Mouse (Mus musculus): Measurements from ENCODE around the gene Mtfr2. TPM values are rescaled to one million over a fixed set of nuclear protein-coding genes. Genes with fewer than 3 reads are reported as not detected.

Mtfr2 gene
- polyA plus RNA-seq, 1 experiment from 2014 or later = 1.9 TPM

- Histone ChIP-seq H3K27me3 (no peaks in the 10 kb centered on the region), H3K9me3 (no peaks in the 10 kb centered on the region), H3K27ac (no peak overlapping the region), H3K9ac (no peak overlapping the region), H3K36me3 (peaks cover 60% of the 10 kb centered on the region), H3K4me1 (no peaks in the 10 kb centered on the region), H3K4me2 (replicated peaks) (no peak overlapping the region), H3K4me3 (no peak overlapping the region)
- no peak for ATAC-seq (ENCODE audit: low FRiP score, low read depth)
Observed at GRCm38 (mm10) chr10:20326226-20326625, 21.3 kb upstream of the Mtfr2 start.

- H3K27ac ChIP-seq = no peak overlapping the region
- H3K27me3 ChIP-seq = no peaks in the 10 kb centered on the region
- ATAC-seq (ENCODE audit: low FRiP score, low read depth) = no peak
- no peak overlapping the region for H3K9ac ChIP-seq
- H3K36me3 ChIP-seq = peaks cover 66% of the 10 kb centered on the region
- H3K9me3 ChIP-seq = no peaks in the 10 kb centered on the region
- no peaks in the 10 kb centered on the region for H3K4me1 ChIP-seq
- H3K4me2 ChIP-seq (replicated peaks) = no peak overlapping the region
- WGBS = 90% methylated on average over 2 of the region's 2 CpGs
- no peak overlapping the region for H3K4me3 ChIP-seq
Observed at GRCm38 (mm10) chr10:20331262-20331661, 16.3 kb upstream of the Mtfr2 start.

DNA sequence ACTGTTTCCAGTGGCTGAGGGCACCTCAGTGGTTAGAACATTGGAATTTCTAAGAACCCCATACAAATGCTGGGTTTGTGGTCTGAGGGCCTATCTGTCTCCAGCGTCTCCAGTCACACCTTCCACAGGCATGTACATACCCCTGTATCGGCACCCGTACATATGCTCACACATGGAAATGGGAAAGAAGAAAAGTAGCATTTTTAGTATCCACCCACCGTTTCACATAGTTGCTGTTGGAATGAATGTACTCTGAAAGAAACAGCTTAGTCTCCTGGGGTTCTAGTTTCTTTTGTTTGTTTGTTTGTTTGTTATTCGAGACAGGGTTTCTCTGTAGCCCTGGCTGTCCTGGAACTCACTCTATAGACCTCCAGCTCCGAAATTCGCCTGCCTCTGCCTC is 9.7 kb upstream of the Mtfr2 start:
- Histone ChIP-seq H3K9me3 (no peaks in the 10 kb centered on the region), H3K4me3 (no peak overlapping the region), H3K9ac (no peak overlapping the region), H3K4me1 (no peaks in the 10 kb centered on the region), H3K36me3 (peaks cover 69% of the 10 kb centered on the region), H3K27me3 (no peaks in the 10 kb centered on the region), H3K4me2 (replicated peaks) (no peak overlapping the region), H3K27ac (no peak overlapping the region)
- no peak for ATAC-seq (ENCODE audit: low FRiP score, low read depth)
- WGBS = 93% methylated on average over 7 of the region's 7 CpGs

DNA sequence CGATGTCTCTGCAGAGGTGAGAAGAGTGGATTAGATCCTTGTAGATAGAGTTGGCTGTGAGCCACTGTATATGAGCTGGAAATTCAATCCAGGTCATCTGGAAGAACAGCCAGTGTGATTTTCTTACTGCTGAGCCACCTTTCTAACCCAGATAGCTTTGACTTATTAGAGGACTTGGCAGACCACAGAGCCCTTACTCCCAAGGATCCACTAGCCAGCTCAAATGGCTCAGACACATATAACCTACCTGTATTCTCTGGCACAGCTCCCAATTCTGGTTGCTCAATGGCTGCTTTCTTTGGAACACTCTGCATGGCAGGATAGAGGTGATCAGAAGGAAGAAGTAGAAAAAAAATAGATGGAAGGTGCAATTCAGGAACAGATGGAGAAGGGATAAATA is 1.8 kb upstream of the Mtfr2 start:
- no peak overlapping the region for H3K9ac ChIP-seq
- H3K4me3 ChIP-seq = no peak overlapping the region
- no peak for ATAC-seq (ENCODE audit: low FRiP score, low read depth)
- peaks cover 8% of the 10 kb centered on the region; the same call in 1 of the 2 replicates for H3K4me1 ChIP-seq
- H3K27ac ChIP-seq = no peak overlapping the region
- H3K27me3 ChIP-seq = no peaks in the 10 kb centered on the region
- 80% methylated on average over 1 of the region's 1 CpGs for WGBS
- H3K4me2 ChIP-seq (replicated peaks) = no peak overlapping the region
- H3K9me3 ChIP-seq = no peaks in the 10 kb centered on the region
- H3K36me3 ChIP-seq = peaks cover 38% of the 10 kb centered on the region

DNA sequence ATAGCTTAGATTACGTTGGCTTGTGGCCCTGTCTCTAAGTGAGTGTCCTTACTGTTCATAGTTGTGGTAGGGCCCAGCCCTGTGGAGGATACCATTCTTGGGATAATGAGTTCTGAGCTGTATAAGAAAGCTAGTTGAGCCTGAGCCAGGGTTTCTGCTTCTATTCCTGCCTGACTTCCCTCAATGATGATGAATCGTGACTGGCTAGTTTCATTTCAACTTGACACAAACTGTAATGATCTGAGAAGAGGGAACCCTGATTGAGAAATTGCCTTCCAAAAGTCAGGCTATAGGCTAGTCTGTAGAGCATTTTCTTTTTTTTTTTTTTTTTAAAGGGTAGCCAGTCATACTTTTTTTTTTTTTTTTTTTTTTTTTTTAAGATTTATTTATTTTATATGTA is 1.3 kb downstream of the Mtfr2 start:
- H3K4me1 ChIP-seq = peaks cover 8% of the 10 kb centered on the region; the same call in 1 of the 2 replicates
- peaks cover 16% of the 10 kb centered on the region for H3K36me3 ChIP-seq
- no peaks in the 10 kb centered on the region for H3K27me3 ChIP-seq
- H3K4me2 ChIP-seq (replicated peaks) = no peak overlapping the region
- no peaks in the 10 kb centered on the region for H3K9me3 ChIP-seq
- WGBS = 91% methylated on average over 2 of the region's 2 CpGs
- no peak overlapping the region; the same call in 1 of the 2 replicates for H3K4me3 ChIP-seq
- H3K9ac ChIP-seq = no peak overlapping the region
- ATAC-seq (ENCODE audit: low FRiP score, low read depth) = no peak
- no peak overlapping the region for H3K27ac ChIP-seq

DNA sequence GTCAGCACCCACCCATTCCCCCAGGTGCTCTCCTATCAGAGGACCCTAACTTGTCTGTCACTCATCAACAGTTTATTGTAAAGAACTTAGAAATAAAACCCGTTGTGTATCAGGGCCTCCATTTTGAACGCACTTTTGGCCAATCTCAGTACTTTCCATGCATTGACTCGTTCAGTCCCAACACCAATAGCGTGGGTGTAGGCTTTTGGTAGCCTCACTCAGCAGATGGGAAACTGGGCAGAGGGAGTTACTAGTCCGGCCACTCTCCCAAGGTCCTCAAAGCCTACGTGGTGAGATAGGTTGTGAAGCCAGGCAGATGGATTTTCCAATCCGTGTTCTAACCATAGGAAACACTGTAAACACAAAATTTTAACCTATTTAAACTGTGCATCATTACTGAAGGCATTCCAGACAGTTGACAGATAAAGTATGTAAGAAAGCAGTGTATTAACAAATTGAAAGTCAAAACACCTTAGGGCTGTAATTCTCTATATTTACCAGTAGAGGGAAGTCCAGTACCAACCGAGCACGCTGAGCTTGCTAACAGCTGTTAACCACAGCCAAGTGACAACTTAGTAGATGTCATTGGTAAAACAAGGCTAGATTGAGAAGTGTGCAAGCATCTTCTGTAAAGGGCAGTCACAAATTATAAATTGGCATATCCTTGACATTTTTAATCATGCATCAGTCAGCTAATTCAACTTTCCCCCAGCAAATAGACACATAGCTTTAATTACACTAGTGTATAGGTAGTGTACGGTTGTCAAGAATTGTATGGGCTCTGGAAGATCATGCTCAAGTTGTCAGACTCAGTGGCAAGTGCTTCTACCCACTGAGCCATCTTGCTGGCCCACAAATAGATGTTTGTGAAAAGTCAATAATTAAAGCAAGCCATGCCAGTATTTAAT is 14.2 kb downstream of the Mtfr2 start:
- Histone ChIP-seq H3K4me1 (no peaks in the 10 kb centered on the region), H3K4me3 (no peak overlapping the region), H3K36me3 (peaks cover 20% of the 10 kb centered on the region), H3K27ac (no peak overlapping the region), H3K4me2 (replicated peaks) (no peak overlapping the region), H3K9me3 (no peaks in the 10 kb centered on the region), H3K9ac (no peak overlapping the region), H3K27me3 (no peaks in the 10 kb centered on the region)
- ATAC-seq (ENCODE audit: low FRiP score, low read depth) = no peak; the same call in 1 of the 2 replicates
- 62% methylated on average over 10 of the region's 10 CpGs for WGBS

GRCm38 (mm10) chr10:20362450-20363118 is 15.0 kb downstream of the Mtfr2 start:
- Histone ChIP-seq H3K27ac (no peak overlapping the region), H3K9me3 (peaks cover 1% of the 10 kb centered on the region; the same call in 1 of the 2 replicates), H3K9ac (no peak overlapping the region), H3K4me3 (no peak overlapping the region), H3K36me3 (peaks cover 16% of the 10 kb centered on the region), H3K27me3 (no peaks in the 10 kb centered on the region), H3K4me2 (replicated peaks) (no peak overlapping the region), H3K4me1 (no peaks in the 10 kb centered on the region)
- 70% methylated on average over 4 of the region's 4 CpGs for WGBS
- no peak for ATAC-seq (ENCODE audit: low FRiP score, low read depth)

GRCm38 (mm10) chr10:20372046-20372445 is 24.5 kb downstream of the Mtfr2 start:
- Histone ChIP-seq H3K9me3 (peaks cover 7% of the 10 kb centered on the region; the same call in 1 of the 2 replicates), H3K27ac (no peak overlapping the region), H3K9ac (no peak overlapping the region), H3K27me3 (no peaks in the 10 kb centered on the region), H3K4me2 (replicated peaks) (no peak overlapping the region), H3K36me3 (no peaks in the 10 kb centered on the region), H3K4me3 (no peak overlapping the region), H3K4me1 (no peaks in the 10 kb centered on the region)
- ATAC-seq (ENCODE audit: low FRiP score, low read depth) = no peak
- WGBS = 91% methylated on average over 5 of the region's 5 CpGs

- H3K4me2 ChIP-seq (replicated peaks) = no peak overlapping the region
Observed at GRCm38 (mm10) chr10:20377621-20378020, 30.1 kb downstream of the Mtfr2 start.

GRCm38 (mm10) chr10:20379071-20379735 is 31.6 kb downstream of the Mtfr2 start:
- WGBS = 75% methylated on average over 9 of the region's 9 CpGs

More at GRCm38 (mm10) chr10:20377621-20378020, 30.1 kb downstream of the Mtfr2 start:
- Histone ChIP-seq H3K27ac (no peak overlapping the region), H3K4me3 (no peak overlapping the region), H3K36me3 (no peaks in the 10 kb centered on the region), H3K9me3 (no peaks in the 10 kb centered on the region), H3K9ac (no peak overlapping the region), H3K4me1 (no peaks in the 10 kb centered on the region), H3K27me3 (no peaks in the 10 kb centered on the region)
- 83% methylated on average over 9 of the region's 9 CpGs for WGBS
- no peak for ATAC-seq (ENCODE audit: low FRiP score, low read depth)

GRCm38 (mm10) chr10:20380798-20381197 is 33.2 kb downstream of the Mtfr2 start:
- Histone ChIP-seq H3K4me2 (replicated peaks) (no peak overlapping the region), H3K27ac (no peak overlapping the region), H3K9me3 (no peaks in the 10 kb centered on the region), H3K27me3 (no peaks in the 10 kb centered on the region), H3K36me3 (no peaks in the 10 kb centered on the region), H3K9ac (no peak overlapping the region), H3K4me1 (no peaks in the 10 kb centered on the region), H3K4me3 (no peak overlapping the region)
- 86% methylated on average over 3 of the region's 3 CpGs for WGBS
- ATAC-seq (ENCODE audit: low FRiP score, low read depth) = no peak

More at GRCm38 (mm10) chr10:20379071-20379735, 31.6 kb downstream of the Mtfr2 start:
- Histone ChIP-seq H3K4me1 (no peaks in the 10 kb centered on the region), H3K36me3 (no peaks in the 10 kb centered on the region), H3K4me3 (no peak overlapping the region), H3K4me2 (replicated peaks) (no peak overlapping the region), H3K27me3 (no peaks in the 10 kb centered on the region), H3K9ac (no peak overlapping the region), H3K9me3 (no peaks in the 10 kb centered on the region), H3K27ac (no peak overlapping the region)
- no peak for ATAC-seq (ENCODE audit: low FRiP score, low read depth)

DNA sequence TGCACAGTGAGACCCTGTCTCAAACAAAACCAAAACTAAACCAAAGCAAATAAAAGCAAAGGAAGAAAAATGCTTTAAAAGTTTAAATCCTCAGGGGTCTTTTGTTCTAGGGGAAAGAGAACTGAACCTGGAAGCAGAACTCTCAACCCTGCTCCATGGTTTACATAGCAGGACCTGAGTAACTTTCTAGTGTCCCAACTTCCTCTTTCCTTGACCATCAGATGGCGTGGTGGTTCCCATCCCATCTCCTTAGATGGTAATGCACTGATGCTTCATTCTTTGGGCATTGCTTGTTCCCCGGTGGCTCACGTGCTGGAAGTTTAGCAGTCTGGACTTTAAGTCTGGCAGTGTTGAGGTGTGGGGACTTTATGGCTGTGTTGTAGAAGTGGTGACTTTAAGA is 33.8 kb downstream of the Mtfr2 start:
- H3K36me3 ChIP-seq = no peaks in the 10 kb centered on the region
- ATAC-seq (ENCODE audit: low FRiP score, low read depth) = no peak

More for the DNA sequence above, 33.8 kb downstream of the Mtfr2 start:
- H3K27ac ChIP-seq = no peak overlapping the region
- H3K4me1 ChIP-seq = no peaks in the 10 kb centered on the region
- no peak overlapping the region for H3K4me3 ChIP-seq
- no peak overlapping the region for H3K4me2 ChIP-seq (replicated peaks)
- 78% methylated on average over 3 of the region's 3 CpGs for WGBS
- H3K27me3 ChIP-seq = no peaks in the 10 kb centered on the region
- H3K9me3 ChIP-seq = no peaks in the 10 kb centered on the region
- H3K9ac ChIP-seq = no peak overlapping the region

All from limb, embryonic 13.5 days (tissue).